Mouse (Mus musculus): ENCODE data around the gene Wrap53. TPM values are rescaled to one million over a fixed set of nuclear protein-coding genes. Genes with fewer than 3 reads are reported as not detected.

Wrap53 gene
- polyA plus RNA-seq, 1 experiment from 2014 or later = 37.8 TPM

DNA sequence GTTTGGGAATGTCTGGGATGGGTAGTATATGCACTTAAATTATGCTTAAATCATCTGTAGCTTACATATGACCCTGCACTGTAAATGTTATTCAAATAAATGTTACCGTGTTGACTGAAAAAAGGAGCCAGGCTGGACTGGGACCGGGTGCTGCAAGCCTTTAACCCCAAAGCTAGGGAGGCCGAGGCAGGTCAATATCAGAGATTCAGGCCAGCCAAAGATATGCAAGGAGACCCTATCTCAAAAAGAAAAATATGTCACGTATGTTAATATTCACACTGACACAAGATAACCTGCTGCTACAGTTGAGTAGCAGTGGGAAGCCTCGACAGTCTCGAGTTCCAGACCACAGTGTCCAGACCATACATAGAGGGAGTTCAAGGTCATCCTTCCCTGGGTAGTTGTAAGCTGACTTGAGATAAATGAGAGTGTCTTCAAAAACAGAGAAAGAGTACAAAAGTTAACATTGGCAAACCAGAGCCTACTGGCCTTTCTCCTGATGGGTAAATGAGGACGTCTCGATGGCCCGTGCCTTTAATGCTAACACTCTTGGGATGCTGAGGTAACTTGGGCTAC lies 2.3 kb upstream of the Wrap53 start:
- peak overlapping the region; percentile 63; the same call in 1 of the 2 replicates for H3K4me3 ChIP-seq (ENCODE audit: low read depth, low read length)
- H3K4me1 ChIP-seq (replicated peaks; ENCODE audit: control insufficient read depth, insufficient read depth, low read length) = peaks cover 8% of the 10 kb centered on the region
- H3K9ac ChIP-seq (ENCODE audit: low read depth, low read length) = peak overlapping the region; percentile 28; the same call in 1 of the 2 replicates
- H3K36me3 ChIP-seq (ENCODE audit: control insufficient read depth, insufficient read depth, low read length) = 0 out of 2 replicates have a peak, but pooled peaks cover 2% of the 10 kb centered on the region
- no peak overlapping the region for H3K27ac ChIP-seq (ENCODE audit: low read depth, low read length)
- ATAC-seq (ENCODE audit: low FRiP score) = no peak
- no peaks in the 10 kb centered on the region for H3K9me3 ChIP-seq (ENCODE audit: control insufficient read depth, low read length)
- 61% methylated on average over 9 of the region's 9 CpGs for WGBS
- no peaks in the 10 kb centered on the region for H3K27me3 ChIP-seq (ENCODE audit: control insufficient read depth, insufficient read depth, low read length)
- peak overlapping the region; percentile 77 for H3K4me2 ChIP-seq (replicated peaks; ENCODE audit: low read depth, low read length)
- DNase-seq (ENCODE audit: low spot score) = no peak

DNA sequence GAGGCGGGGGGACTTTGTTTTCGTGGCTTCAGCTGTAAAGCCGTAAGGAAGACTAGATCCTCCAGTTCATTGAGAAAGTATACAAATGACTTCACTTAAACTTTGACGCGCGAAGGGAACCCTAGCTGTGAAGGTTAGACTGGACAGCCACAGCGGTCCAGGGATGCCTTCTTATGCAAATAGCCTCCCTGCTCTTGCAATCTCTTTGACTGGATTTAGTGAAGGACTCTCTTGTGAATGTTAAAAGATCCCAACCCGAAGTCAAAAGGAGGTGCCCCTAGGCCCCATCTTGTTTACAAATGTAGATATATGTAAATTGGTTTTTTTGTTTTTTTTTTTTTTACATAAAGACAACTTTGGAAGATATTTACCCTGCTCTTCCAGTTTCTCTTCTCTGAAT lies 1.8 kb upstream of the Wrap53 start:
- 2% methylated on average over 8 of the region's 8 CpGs for WGBS

DNA sequence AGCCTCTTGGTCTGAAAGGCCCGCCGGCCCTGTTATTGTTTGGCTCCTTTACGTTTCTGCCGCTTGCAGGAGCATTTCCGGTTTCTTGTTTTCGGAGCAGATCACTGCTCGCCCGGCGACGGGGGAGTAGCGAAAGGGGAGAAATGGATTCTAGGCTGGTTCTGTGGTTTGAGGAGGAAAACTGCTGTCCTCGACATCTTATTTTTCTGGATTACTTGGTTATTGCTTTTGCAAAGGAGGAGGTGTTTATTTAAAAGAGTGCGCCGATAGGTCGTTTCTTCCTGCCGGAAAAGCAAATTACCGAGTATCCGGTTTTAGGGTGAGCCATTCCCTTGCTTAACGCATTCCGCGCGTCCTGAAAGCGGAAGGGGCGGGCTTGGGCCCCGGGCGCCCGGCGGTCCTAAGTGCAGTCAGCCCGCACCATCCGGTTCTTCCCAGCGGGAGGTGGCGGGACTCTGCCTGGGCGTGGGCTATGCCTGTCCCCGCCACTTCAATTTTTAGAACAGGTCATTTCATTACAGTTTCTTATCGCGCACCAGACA lies 1.2 kb upstream of the Wrap53 start:
- Histone ChIP-seq H3K27ac (ENCODE audit: low read depth, low read length) (peak overlapping the region; percentile 84), H3K4me2 (replicated peaks; ENCODE audit: low read depth, low read length) (peak overlapping the region; percentile 77), H3K9me3 (ENCODE audit: control insufficient read depth, low read length) (no peaks in the 10 kb centered on the region), H3K4me1 (replicated peaks; ENCODE audit: control insufficient read depth, insufficient read depth, low read length) (peaks cover 13% of the 10 kb centered on the region), H3K4me3 (ENCODE audit: low read depth, low read length) (peak overlapping the region; percentile 63), H3K27me3 (ENCODE audit: control insufficient read depth, insufficient read depth, low read length) (no peaks in the 10 kb centered on the region), H3K9ac (ENCODE audit: low read depth, low read length) (peak overlapping the region; percentile 62), H3K36me3 (ENCODE audit: control insufficient read depth, insufficient read depth, low read length) (no peaks in the 10 kb centered on the region)
- peak; percentile 96 for DNase-seq (ENCODE audit: low spot score)
- WGBS = 0% methylated on average over 36 of the region's 36 CpGs
- peak; percentile 88 for ATAC-seq (ENCODE audit: low FRiP score)

More for the DNA sequence above, 1.8 kb upstream of the Wrap53 start:
- Histone ChIP-seq H3K9ac (ENCODE audit: low read depth, low read length) (peak overlapping the region; percentile 62), H3K4me3 (ENCODE audit: low read depth, low read length) (peak overlapping the region; percentile 63), H3K4me2 (replicated peaks; ENCODE audit: low read depth, low read length) (peak overlapping the region; percentile 77), H3K9me3 (ENCODE audit: control insufficient read depth, low read length) (no peaks in the 10 kb centered on the region), H3K27ac (ENCODE audit: low read depth, low read length) (peak overlapping the region; percentile 84), H3K27me3 (ENCODE audit: control insufficient read depth, insufficient read depth, low read length) (no peaks in the 10 kb centered on the region), H3K4me1 (replicated peaks; ENCODE audit: control insufficient read depth, insufficient read depth, low read length) (peaks cover 12% of the 10 kb centered on the region), H3K36me3 (ENCODE audit: control insufficient read depth, insufficient read depth, low read length) (no peaks in the 10 kb centered on the region)
- ATAC-seq (ENCODE audit: low FRiP score) (no peak), DNase-seq (ENCODE audit: low spot score) (peak; percentile 52)

DNA sequence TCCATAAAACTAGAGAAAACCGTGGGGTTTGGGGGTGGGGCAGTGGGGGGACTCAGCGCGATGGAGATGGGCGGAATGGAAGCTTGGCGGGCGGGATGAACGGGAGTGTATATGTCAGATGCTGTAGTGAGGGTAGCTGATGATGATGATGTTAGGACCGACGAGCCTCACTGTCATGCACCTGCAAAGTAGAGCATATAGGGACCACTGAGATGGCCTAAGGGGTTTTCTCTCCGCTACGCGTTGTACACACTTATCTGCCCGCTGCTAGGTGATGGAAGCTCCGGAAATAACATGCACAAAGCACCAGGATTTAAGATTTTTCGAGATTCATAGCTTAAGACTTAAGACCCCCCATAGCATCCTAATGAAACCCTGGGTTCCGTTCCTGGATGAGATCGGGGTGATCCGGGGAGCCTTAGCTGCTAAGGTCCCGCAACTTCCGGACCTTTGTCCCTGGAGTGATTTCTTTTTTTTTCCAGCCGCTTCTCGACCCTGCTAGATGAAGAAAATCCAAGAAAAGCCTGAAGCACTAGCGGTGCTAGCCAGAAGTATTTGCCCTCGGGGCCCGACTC lies 604 bp upstream of the Wrap53 start:
- Histone ChIP-seq H3K27me3 (ENCODE audit: control insufficient read depth, insufficient read depth, low read length) (no peaks in the 10 kb centered on the region), H3K4me2 (replicated peaks; ENCODE audit: low read depth, low read length) (peak overlapping the region; percentile 77), H3K36me3 (ENCODE audit: control insufficient read depth, insufficient read depth, low read length) (no peaks in the 10 kb centered on the region), H3K27ac (ENCODE audit: low read depth, low read length) (peak overlapping the region; percentile 84), H3K9me3 (ENCODE audit: control insufficient read depth, low read length) (no peaks in the 10 kb centered on the region), H3K4me1 (replicated peaks; ENCODE audit: control insufficient read depth, insufficient read depth, low read length) (peaks cover 13% of the 10 kb centered on the region), H3K9ac (ENCODE audit: low read depth, low read length) (peak overlapping the region; percentile 62), H3K4me3 (ENCODE audit: low read depth, low read length) (peak overlapping the region; percentile 63)
- DNase-seq (ENCODE audit: low spot score) = no peak
- ATAC-seq (ENCODE audit: low FRiP score) = peak; percentile 6; the same call in 1 of the 2 replicates
- WGBS = under 1% methylated on average over 25 of the region's 25 CpGs

DNA sequence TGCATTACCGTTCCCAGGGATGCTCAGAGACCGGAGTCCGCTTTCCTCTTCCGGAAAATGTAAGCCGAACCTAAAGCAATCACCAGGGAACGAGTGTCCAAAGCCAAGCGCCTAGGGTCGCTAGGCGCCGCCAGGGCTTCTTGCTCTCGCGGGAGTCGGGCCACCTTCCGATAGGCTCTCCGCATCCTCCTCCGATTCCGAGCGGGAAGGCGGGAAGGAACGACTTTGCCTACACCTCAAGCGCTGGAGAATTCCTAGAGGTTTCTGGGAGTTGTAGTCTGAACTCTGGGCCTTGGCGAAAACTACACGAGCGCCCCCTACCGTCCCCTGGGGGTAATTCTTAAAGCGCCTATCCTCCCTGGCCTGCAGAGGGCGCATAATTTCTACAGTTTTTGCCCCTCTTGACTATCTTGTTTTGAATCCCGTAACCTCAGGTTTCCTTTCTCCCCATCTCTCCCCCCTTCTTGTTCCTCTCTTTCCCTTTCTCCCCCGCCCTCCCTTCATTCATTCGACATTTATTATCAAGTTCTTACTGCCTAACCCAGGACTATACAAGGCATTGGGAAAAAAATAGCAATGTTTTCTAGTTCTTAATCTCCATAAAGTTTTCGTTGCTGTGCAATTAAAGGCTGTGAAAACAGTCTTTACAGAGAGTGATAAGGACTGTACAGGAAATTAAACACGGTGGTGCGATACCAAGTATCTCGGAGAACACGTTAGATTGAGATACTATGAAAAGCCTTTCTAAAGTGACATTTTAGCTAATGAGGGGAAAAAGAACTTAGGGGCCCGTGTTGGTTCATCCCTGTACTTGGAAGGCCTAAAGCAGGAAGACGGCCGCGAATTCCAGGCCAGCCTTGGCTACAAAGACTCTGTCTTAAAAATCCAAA lies 682 bp downstream of the Wrap53 start:
- no peaks in the 10 kb centered on the region for H3K36me3 ChIP-seq (ENCODE audit: control insufficient read depth, insufficient read depth, low read length)
- peak overlapping the region; percentile 77 for H3K4me2 ChIP-seq (replicated peaks; ENCODE audit: low read depth, low read length)
- ATAC-seq (ENCODE audit: low FRiP score) = peak; percentile 86
- WGBS = 3% methylated on average over 39 of the region's 39 CpGs
- DNase-seq (ENCODE audit: low spot score) = peak; percentile 98
- H3K27me3 ChIP-seq (ENCODE audit: control insufficient read depth, insufficient read depth, low read length) = no peaks in the 10 kb centered on the region
- peak overlapping the region; percentile 82 for H3K9ac ChIP-seq (ENCODE audit: low read depth, low read length)
- peak overlapping the region; percentile 84 for H3K27ac ChIP-seq (ENCODE audit: low read depth, low read length)
- peak overlapping the region; percentile 70 for H3K4me3 ChIP-seq (ENCODE audit: low read depth, low read length)
- H3K9me3 ChIP-seq (ENCODE audit: control insufficient read depth, low read length) = no peaks in the 10 kb centered on the region
- peaks cover 13% of the 10 kb centered on the region for H3K4me1 ChIP-seq (replicated peaks; ENCODE audit: control insufficient read depth, insufficient read depth, low read length)

DNA sequence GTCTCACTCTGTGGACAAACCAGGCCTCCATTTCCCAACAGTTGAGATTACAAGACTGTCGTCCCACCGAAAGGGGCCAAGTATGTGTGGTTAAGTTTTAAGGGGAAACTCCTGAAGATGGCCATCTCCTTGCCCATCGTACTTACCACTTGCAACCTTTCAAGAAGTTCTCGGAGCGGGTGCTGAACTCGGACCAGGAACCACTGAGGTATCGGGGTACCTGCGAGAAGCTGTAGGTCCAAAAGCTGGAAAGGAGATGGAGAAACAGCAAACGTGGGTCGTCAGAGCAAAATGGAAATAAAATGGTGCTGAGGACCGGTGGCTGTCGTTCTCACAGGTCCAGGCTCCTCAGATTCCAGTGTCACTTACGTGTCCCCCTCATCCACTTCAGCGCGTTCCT lies 1.8 kb downstream of the Wrap53 start:
- no peak for DNase-seq (ENCODE audit: low spot score)
- Histone ChIP-seq H3K27me3 (ENCODE audit: control insufficient read depth, insufficient read depth, low read length) (no peaks in the 10 kb centered on the region), H3K4me3 (ENCODE audit: low read depth, low read length) (peak overlapping the region; percentile 70), H3K36me3 (ENCODE audit: control insufficient read depth, insufficient read depth, low read length) (no peaks in the 10 kb centered on the region), H3K4me2 (replicated peaks; ENCODE audit: low read depth, low read length) (peak overlapping the region; percentile 76), H3K9ac (ENCODE audit: low read depth, low read length) (peak overlapping the region; percentile 82), H3K4me1 (replicated peaks; ENCODE audit: control insufficient read depth, insufficient read depth, low read length) (peaks cover 13% of the 10 kb centered on the region), H3K9me3 (ENCODE audit: control insufficient read depth, low read length) (no peaks in the 10 kb centered on the region), H3K27ac (ENCODE audit: low read depth, low read length) (no peak overlapping the region)
- 14% methylated on average over 15 of the region's 15 CpGs for whole genome bisulfite sequencing
- ATAC-seq (ENCODE audit: low FRiP score) = no peak

DNA sequence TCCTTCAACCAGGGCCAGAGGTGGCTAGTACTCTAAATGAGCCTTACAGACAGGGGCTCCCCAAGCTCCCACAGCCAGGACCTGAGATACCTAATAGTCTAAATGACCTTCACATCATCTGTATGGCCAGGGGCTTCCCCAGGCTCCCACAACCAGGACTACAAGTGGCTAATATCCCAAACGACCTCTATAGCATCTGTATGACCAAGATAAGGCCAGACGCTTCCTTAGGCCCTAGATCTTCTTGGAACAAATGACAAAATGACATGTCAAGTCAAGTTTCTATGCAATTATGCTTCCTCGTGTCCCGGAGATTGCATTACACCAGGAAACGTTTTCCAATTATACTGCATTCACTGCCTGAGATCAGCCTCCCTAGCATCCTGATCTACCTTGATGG lies 3.7 kb downstream of the Wrap53 start:
- Histone ChIP-seq H3K4me1 (replicated peaks; ENCODE audit: control insufficient read depth, insufficient read depth, low read length) (peaks cover 10% of the 10 kb centered on the region), H3K9me3 (ENCODE audit: control insufficient read depth, low read length) (no peaks in the 10 kb centered on the region), H3K27me3 (ENCODE audit: control insufficient read depth, insufficient read depth, low read length) (no peaks in the 10 kb centered on the region), H3K4me3 (ENCODE audit: low read depth, low read length) (no peak overlapping the region), H3K9ac (ENCODE audit: low read depth, low read length) (no peak overlapping the region; the same call in 1 of the 2 replicates), H3K36me3 (ENCODE audit: control insufficient read depth, insufficient read depth, low read length) (no peaks in the 10 kb centered on the region), H3K27ac (ENCODE audit: low read depth, low read length) (no peak overlapping the region), H3K4me2 (replicated peaks; ENCODE audit: low read depth, low read length) (no peak overlapping the region)
- DNase-seq (ENCODE audit: low spot score) = no peak
- 74% methylated on average over 5 of the region's 5 CpGs for WGBS
- no peak for ATAC-seq (ENCODE audit: low FRiP score)

DNA sequence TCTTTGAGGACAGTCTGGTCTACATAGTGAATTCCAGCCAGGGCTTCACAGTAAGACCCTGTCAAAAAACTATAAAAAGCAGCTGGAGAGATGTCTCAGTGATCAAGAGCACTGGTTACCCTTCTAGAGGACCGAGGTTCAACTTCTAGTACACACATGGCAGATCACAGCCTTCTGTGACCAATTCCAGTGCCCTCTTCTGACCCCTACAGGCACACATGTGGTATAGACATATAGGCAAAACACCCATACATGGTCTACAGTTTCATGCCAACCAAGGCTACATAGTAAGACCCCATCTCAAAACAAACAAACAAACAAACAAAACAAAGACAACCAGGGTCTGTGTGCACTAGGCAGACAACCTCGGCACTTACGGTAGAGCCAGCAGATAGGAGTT lies 4.8 kb downstream of the Wrap53 start:
- Histone ChIP-seq H3K36me3 (ENCODE audit: control insufficient read depth, insufficient read depth, low read length) (peaks cover 5% of the 10 kb centered on the region; the same call in 1 of the 2 replicates), H3K9ac (ENCODE audit: low read depth, low read length) (no peak overlapping the region), H3K4me2 (replicated peaks; ENCODE audit: low read depth, low read length) (no peak overlapping the region), H3K4me1 (replicated peaks; ENCODE audit: control insufficient read depth, insufficient read depth, low read length) (peaks cover 10% of the 10 kb centered on the region), H3K4me3 (ENCODE audit: low read depth, low read length) (no peak overlapping the region), H3K9me3 (ENCODE audit: control insufficient read depth, low read length) (no peaks in the 10 kb centered on the region), H3K27ac (ENCODE audit: low read depth, low read length) (no peak overlapping the region), H3K27me3 (ENCODE audit: control insufficient read depth, insufficient read depth, low read length) (no peaks in the 10 kb centered on the region)
- ATAC-seq (ENCODE audit: low FRiP score) = no peak
- 66% methylated on average over 3 of the region's 3 CpGs for WGBS
- DNase-seq (ENCODE audit: low spot score) = no peak

All from hindbrain, embryonic 11.5 days (tissue).